Mouse (Mus musculus) T-helper 17 cell (primary cell): ENCODE measurements around the gene Trp53rkb.
"Not testable (repeated sequence)": the region's sequence is repeated elsewhere in the genome, so short reads cannot be mapped to it uniquely, and the experiment has no call there.

Source experiments
- in situ Hi-C, 2 experiments: fragments of 300-600 bp; cut with MboI, MseI; formaldehyde crosslinking; loops; 1 replicate in 1 of 2; 2 replicates in 1 of 2; pipeline ENCODE4 v1.15.1; 2025; ENCODE audit warnings: high pct_unique_total_duplicates in 2 of 2

Trp53rkb gene

GRCm38 (mm10) chr2:166792355-166792754 is at the start of gene Trp53rkb:
Gene Trp53rkb, plus strand, starts transcription at chr2:166792531.
- in situ Hi-C loops: no loop called here

GRCm38 (mm10) chr2:166743504-166743903 is 48.8 kb upstream of the Trp53rkb start:
- in situ Hi-C loops: no loop called here

- in situ Hi-C loops: no loop called here
Measured at GRCm38 (mm10) chr2:166744433-166744832, 47.9 kb upstream of the Trp53rkb start.

DNA sequence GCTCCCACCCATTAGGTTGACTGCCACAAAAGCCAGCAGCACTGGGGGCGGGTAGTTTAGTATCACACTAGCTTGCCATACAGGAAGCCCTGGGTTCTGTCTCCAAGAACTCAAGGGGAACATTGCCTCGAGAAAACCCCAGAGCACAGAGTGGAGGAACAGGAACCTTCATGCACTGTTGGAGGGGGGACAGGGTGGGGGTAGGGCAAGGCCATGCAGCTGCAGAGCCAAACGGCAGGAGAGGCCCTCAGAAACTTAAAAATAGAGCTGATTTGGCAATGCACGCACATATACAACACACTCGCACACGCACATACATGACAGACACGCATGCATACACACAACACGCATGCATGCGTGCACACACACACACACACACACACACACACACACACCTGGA is 46.5 kb upstream of the Trp53rkb start:
- in situ Hi-C loops: no loop called here

DNA sequence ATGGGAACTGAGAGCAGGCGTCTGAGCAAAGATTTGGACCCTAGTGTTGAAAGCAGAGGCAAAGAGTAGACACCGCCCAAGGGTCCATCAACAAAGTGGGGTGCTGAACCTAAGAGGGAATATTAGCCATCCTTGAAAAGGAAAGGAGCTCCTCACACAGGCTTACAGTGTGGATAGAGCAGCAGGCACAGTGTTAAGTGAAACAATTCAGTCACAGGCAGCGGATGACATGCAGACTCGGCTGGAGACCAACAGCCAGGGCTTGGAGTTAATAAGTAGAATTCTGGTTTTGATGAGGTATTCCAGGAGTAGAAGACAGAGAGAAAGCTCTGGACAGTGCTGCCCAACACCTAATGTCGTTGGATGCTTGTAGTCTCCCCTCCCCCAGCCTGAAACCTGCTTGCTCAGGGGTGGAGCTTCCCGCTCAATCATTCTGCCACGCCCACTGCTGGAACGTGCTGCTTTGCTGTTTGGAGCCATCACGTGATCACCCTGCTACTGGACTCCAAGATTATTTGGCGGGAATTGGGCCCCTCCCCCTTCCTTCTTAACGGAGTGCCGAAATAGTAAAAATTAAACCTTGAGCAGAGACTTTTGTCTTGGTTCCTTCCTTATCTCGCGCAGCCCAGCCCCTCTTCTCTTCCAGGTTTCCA is 45.9 kb upstream of the Trp53rkb start:
- in situ Hi-C loops: not testable (repeated sequence)

GRCm38 (mm10) chr2:166750620-166751191 is 41.6 kb upstream of the Trp53rkb start:
- in situ Hi-C loops: no loop called here

- in situ Hi-C loops: no loop called here
Measured at GRCm38 (mm10) chr2:166754194-166754593, 38.1 kb upstream of the Trp53rkb start.

DNA sequence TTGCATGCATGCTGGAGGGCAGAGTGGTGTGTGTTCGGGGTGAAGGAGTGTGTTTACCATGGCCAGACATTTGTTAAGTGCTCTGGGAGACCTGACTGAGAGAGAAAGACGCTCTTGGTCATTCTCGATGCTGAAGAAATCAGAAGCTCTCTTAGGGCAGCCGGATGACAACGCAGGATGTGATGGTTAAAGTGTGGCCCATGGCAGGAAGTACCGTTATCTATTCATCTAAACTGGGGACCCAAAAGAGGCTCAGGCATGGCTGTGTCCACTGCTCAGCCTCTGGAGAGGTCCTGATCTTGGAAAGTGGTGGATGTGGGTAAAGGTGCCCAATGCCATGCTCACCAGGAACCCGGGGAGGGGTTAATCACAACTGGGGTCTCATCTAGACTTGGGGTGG is 37.6 kb upstream of the Trp53rkb start:
- in situ Hi-C loops: no loop called here

GRCm38 (mm10) chr2:166757969-166758368 is 34.4 kb upstream of the Trp53rkb start:
- in situ Hi-C loops: no loop called here

DNA sequence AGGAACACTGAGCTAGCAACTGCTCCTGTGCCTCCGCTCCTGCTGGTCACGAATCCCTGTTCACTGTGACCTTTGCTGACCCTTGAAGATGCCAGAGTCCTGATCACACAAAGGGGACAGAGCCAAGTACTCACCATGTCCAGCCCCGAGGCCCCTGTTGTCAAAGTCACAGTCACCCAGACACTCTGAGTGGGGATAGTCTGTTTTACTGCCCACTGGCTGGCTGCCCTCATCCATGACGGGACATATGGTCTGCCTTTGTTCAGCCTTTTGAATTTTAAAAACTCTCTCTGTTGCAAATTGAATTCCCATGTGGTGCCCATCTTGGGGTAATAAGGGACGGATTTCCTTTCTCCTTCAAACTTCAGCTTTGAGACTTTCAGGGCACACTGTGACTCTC is 28.3 kb upstream of the Trp53rkb start:
- in situ Hi-C loops: no loop called here

DNA sequence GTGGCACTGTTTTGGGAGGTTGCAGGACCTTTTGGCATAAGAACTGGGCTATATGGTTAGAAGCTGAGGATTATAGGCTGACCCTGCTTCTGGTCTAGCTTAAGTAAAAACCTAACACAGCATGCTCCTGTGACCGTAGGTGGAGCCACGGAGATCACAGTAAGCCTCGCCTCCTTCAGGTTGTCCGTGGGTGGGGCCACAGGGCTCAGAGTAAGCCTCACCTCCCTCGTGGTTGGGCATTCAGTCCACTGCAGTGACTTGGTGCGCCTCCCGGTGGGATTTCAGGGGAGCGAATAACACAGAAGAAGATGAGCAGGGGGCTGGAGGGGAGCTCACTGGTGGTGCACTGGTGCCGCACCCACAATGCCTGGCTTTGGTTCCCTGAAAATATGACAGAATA is 24.7 kb upstream of the Trp53rkb start:
- in situ Hi-C loops: no loop called here

GRCm38 (mm10) chr2:166771396-166771795 is 20.9 kb upstream of the Trp53rkb start:
- in situ Hi-C loops: loop anchor here in 1 of 2 experiments (10.0 kb wide), 1 partner anchor 57 kb away; the partner anchor contains the start of gene Prex1

GRCm38 (mm10) chr2:166773587-166773986 is 18.7 kb upstream of the Trp53rkb start:
- in situ Hi-C loops: loop anchor here in 1 of 2 experiments (10.0 kb wide), 1 partner anchor 59 kb away; the partner anchor contains the start of gene Prex1

- in situ Hi-C loops: loop anchor here in 1 of 2 experiments (10.0 kb wide), 1 partner anchor 59 kb away; the partner anchor contains the start of gene Prex1
Measured at GRCm38 (mm10) chr2:166774275-166774674, 18.1 kb upstream of the Trp53rkb start.

DNA sequence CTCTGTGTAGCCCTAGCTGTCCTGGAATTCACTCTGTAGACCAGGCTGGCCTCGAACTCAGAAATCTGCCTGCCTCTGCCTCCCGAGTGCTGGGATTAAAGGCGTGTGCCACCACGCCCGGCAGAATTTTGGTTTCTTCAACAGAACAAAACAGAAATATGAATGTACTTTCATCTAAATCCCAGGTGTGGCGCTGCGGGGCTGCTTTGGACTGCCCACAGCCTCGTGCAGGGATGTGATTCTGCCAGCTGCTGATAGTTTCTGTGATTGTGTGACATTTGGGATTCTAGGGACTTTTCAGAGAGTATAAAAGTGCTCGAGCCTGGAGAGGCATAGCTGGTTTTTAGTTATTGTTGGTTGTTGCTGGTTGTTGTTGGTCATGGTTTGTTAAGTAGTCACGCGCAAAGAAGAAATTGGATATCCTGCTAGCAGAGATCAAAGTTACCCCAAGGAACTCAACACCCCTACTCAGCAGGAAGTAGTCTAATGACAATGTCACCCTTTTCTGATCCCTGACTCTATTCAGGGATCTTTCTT is 16.9 kb upstream of the Trp53rkb start:
- in situ Hi-C loops: loop anchor here (5.0 to 10.0 kb wide), 2 partner anchors 58 to 61 kb away; partner anchors contain the start of gene Prex1 (in 1 of the 2)

DNA sequence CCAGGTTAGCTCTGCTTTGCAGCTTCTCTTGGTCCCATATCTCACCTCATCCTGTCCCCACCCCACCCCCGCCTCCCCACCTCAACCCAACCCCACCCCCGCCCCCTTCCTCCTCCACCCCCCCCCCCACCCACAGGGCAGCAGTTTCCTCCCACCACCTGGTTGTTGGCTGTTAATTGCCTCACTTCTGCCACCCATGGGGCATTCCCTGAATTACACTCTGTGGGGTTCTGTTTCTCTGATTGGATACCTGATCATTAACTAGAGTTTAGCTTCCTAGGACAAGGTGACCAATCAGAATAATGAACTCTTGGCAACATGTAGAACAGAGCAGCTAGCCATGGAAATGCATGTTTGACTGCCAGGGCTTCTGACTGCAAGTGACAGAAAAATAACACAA is 16.1 kb upstream of the Trp53rkb start:
- in situ Hi-C loops: loop anchor here (5.0 to 10.0 kb wide), 2 partner anchors 59 to 61 kb away; partner anchors contain the start of gene Prex1 (in 1 of the 2)

GRCm38 (mm10) chr2:166779956-166780355 is 12.4 kb upstream of the Trp53rkb start:
- in situ Hi-C loops: loop anchor here (5.0 to 10.0 kb wide), 3 partner anchors 63 to 183 kb away; partner anchors contain the start of gene Prex1 (in 1 of the 2)

DNA sequence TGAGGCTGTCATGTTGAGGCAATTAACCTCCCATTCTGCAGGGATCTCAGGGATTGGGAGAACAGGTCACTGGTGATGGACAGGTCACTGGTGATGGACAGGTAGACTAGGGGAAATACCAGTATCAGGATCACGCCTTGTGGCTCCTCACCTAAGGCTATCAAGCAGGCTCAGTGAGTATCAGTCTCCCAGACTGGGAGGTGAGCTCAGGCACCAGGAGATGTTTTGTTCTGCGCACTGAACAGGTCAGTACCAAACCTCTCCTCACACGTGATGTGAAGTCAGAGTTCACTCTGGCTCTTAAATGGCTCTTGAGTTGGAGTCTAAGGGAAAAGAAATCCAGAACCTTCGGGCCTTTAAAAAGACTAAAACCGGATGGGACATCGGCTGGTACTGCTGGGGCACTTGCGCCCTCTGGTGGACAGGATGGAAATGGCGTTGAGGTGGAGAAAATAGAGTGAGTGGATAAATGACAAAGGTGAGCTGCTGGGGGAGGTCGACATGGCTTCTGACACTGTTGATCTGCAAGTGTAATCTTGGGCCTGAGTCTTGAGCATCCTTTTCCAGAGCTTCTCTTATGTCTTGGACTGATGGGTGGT is 11.3 kb upstream of the Trp53rkb start:
- in situ Hi-C loops: loop anchor here (5.0 kb wide), 1 partner anchor 184 kb away; no protein-coding TSS in a partner anchor

DNA sequence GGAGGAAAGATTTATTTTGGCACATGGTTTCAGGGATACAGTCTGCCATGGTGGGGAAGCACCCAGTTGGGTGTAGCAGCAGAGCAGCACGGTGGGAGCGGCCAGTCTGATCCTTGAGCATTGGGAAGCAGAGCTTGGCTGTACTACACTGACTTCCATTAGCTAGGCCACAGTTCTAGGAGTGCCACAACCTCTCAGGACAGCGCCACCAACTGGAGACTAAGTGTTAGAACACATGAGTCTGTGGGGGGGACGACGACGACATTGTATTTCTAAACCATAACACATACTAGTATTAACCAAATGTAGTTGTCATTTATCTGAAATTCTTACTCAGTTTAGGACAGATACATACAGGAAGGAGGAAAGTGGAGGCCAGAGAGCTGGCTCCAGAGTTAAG is 8.0 kb upstream of the Trp53rkb start:
- in situ Hi-C loops: loop anchor here (5.0 kb wide), 1 partner anchor 187 kb away; no protein-coding TSS in a partner anchor

DNA sequence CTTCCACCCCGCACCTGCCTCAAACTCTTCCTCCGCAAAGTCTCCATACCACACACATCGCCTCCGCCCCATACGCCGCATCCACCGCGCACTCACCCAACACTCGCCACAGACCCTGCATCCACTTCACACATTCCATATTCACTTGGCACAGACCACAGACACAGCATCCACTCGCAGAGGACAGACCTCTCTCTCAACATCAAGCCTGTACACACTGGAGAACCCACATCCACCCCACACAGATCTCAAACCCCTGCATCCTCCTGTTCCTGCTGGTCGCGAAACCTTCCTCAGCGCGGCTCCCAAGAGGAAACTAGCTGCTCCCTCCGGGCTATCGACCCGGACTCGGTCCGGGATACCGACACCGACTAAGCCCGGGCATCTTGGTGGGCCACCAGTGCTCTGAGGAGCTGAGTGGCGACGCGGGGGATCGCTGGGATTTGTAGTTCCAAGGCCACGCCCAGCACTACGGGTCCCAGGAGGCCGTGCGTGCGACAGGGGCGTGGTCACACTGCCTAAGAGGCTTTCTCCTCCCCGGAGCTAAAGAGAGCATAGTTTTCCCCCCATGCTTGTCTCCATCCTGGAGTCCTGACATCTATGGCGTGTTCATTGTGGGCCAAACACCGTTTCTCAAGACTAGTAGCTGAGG is 5.9 kb upstream of the Trp53rkb start:
- in situ Hi-C loops: no loop called here

GRCm38 (mm10) chr2:166791738-166792137 is 593 bp upstream of the Trp53rkb start:
- in situ Hi-C loops: no loop called here
